Mouse (Mus musculus) stomach, postnatal 0 days (tissue): ENCODE measurements around the gene Med22.

ENCODE experiments used
- CTCF ChIP-seq: IDR thresholded peaks from 2 replicates; pipeline ENCODE4 v1.5.1; 2016; ENCODE audit warnings: antibody characterized with exemption, low read depth, mild to moderate bottlenecking, moderate library complexity
- EP300 ChIP-seq: optimal IDR thresholded peaks from 2 replicates; pipeline ENCODE3; 2016; ENCODE audit warnings: antibody characterized with exemption

DNA sequence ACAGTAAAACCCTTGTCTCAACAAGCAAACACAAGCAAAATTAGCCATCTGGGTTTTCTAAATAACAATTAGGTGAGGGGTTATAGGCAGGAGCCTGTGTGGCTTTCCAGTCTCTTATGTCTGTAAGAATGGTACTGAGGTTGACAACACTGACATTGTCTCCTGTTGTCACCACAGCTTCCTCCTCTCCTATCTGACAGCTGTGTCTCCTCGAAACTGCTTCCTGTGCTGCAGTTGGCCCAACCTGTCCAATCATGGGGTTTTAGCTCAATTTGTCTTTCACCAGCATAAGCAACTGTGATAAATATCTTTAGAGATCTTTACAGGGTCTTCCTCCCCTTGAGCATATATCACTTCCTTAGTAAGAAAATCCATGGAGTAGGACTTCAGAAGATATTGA lies 25.9 kb upstream of the Med22 start:
- TF ChIP-seq CTCF (no peak), EP300 (no peak)
